Mouse (Mus musculus) MEL (cell line): ENCODE data around the gene D17Wsu92e. TPM values are rescaled to one million over a fixed set of nuclear protein-coding genes. Genes with fewer than 3 reads are reported as not detected.

Experiments
- DNase-seq: peaks from one replicate; pipeline ENCODE4 v3.0.0; 2011; ENCODE audit warnings: low read depth, low spot score
- H3K27ac ChIP-seq: 2 replicates; pipeline ENCODE4 v1.5.1; 2012; ENCODE audit warnings: low read depth, mild to moderate bottlenecking, control low read depth, low read length, moderate library complexity; ENCODE audit not compliant: control insufficient read depth
- H3K27me3 ChIP-seq, 2 experiments: fragments of 150-350 bp in 1 of 2; sonication (generic) in 1 of 2; 2 replicates each; pipeline ENCODE4 v1.6.1; 2012; ENCODE audit warnings: low read length in 2 of 2, mild to moderate bottlenecking in 2 of 2, improper control_type of control experiment in 1 of 2, moderate library complexity in 1 of 2; ENCODE audit not compliant: insufficient read depth in 2 of 2, control insufficient read depth in 1 of 2
- H3K36me3 ChIP-seq, 2 experiments: 2 replicates each; pipeline ENCODE4 v1.6.1; 2012 to 2014; ENCODE audit warnings: low read length in 2 of 2, improper control_type of control experiment in 1 of 2, inconsistent platforms in 1 of 2, mild to moderate bottlenecking in 1 of 2; ENCODE audit not compliant: insufficient read depth in 2 of 2, control insufficient read depth in 1 of 2
- H3K4me1 ChIP-seq, 2 experiments: fragments of 150-350 bp in 1 of 2; sonication (generic) in 1 of 2; 2 replicates each; pipeline ENCODE4 v1.6.1; 2012; ENCODE audit warnings: low read length in 2 of 2, improper control_type of control experiment in 1 of 2, mild to moderate bottlenecking in 1 of 2; ENCODE audit not compliant: insufficient read depth in 2 of 2, control insufficient read depth in 1 of 2
- H3K4me3 ChIP-seq, 2 experiments: fragments of 150-350 bp in 1 of 2; sonication (generic) in 1 of 2; 2 replicates each; pipeline ENCODE4 v1.5.1; 2012; ENCODE audit warnings: low read depth in 2 of 2, low read length in 2 of 2, mild to moderate bottlenecking in 2 of 2, moderate library complexity in 2 of 2, control low read depth in 1 of 2, improper control_type of control experiment in 1 of 2; ENCODE audit not compliant: control insufficient read depth in 1 of 2, insufficient read depth in 1 of 2
- H3K79me2 ChIP-seq: 2 replicates; pipeline ENCODE4 v1.6.1; 2012; ENCODE audit warnings: mild to moderate bottlenecking, low read length, moderate library complexity; ENCODE audit not compliant: control insufficient read depth, poor library complexity, insufficient read depth
- H3K9ac ChIP-seq: 2 replicates; pipeline ENCODE4 v1.6.1; 2012; ENCODE audit warnings: low read depth, mild to moderate bottlenecking, control low read depth, low read length, moderate library complexity; ENCODE audit not compliant: control insufficient read depth, poor library complexity, severe bottlenecking
- H3K9me3 ChIP-seq: fragments of 150-350 bp; sonication (generic); replicated peaks from 2 replicates; pipeline ENCODE4 v1.6.1; 2012; ENCODE audit warnings: mild to moderate bottlenecking, low read length, improper control_type of control experiment, moderate library complexity; ENCODE audit not compliant: insufficient read depth
- CHD1 ChIP-seq: IDR thresholded peaks from 2 replicates; pipeline ENCODE4 v1.6.1; 2012; ENCODE audit warnings: low read depth, mild to moderate bottlenecking, inconsistent platforms, low read length, improper control_type of control experiment
- CHD2 ChIP-seq: IDR thresholded peaks from 2 replicates; pipeline ENCODE4 v1.6.1; 2011; ENCODE audit warnings: low read length, improper control_type of control experiment
- CTCF ChIP-seq, 3 experiments: IDR thresholded peaks in 2 of 3; conservative IDR thresholded peaks in 1 of 3; 2 replicates each; pipeline ENCODE4 v1.5.1; 2011 to 2012; ENCODE audit warnings: low read length in 3 of 3, low read depth in 2 of 3, mild to moderate bottlenecking in 2 of 3, improper control_type of control experiment in 1 of 3, inconsistent platforms in 1 of 3, mixed read lengths in 1 of 3, moderate library complexity in 1 of 3; ENCODE audit not compliant: control insufficient read depth in 1 of 3, insufficient read depth in 1 of 3, poor library complexity in 1 of 3, severe bottlenecking in 1 of 3
- E2F4 ChIP-seq: IDR thresholded peaks from 2 replicates; pipeline ENCODE4 v1.6.1; 2011; ENCODE audit warnings: low read depth, low read length, improper control_type of control experiment, borderline replicate concordance
- ELF1 ChIP-seq: IDR thresholded peaks from 2 replicates; pipeline ENCODE4 v1.6.1; 2014; ENCODE audit warnings: low read depth, mild to moderate bottlenecking, inconsistent platforms, low read length, improper control_type of control experiment, moderate library complexity
- ETS1 ChIP-seq: IDR thresholded peaks from 2 replicates; pipeline ENCODE4 v1.6.1; 2012; ENCODE audit warnings: low read depth, mild to moderate bottlenecking, inconsistent platforms, low read length, improper control_type of control experiment, moderate library complexity
- GABPA ChIP-seq: IDR thresholded peaks from 2 replicates; pipeline ENCODE4 v1.6.1; 2012; ENCODE audit warnings: low read depth, mild to moderate bottlenecking, inconsistent platforms, low read length, improper control_type of control experiment, moderate library complexity
- GATA1 ChIP-seq: IDR thresholded peaks from 2 replicates; pipeline ENCODE4 v1.6.1; 2011; ENCODE audit warnings: low read depth, low read length, improper control_type of control experiment
- HCFC1 ChIP-seq: IDR thresholded peaks from 2 replicates; pipeline ENCODE4 v1.6.1; 2012; ENCODE audit warnings: low read depth, mild to moderate bottlenecking, inconsistent platforms, low read length, improper control_type of control experiment, moderate library complexity
- KAT2A ChIP-seq: conservative IDR thresholded peaks from 2 replicates; pipeline ENCODE4 v1.6.1; 2012; ENCODE audit warnings: low read depth, low read length, improper control_type of control experiment, inconsistent platforms
- MAX ChIP-seq: IDR thresholded peaks from 2 replicates; pipeline ENCODE4 v1.6.1; 2011; ENCODE audit warnings: low read length, improper control_type of control experiment
- MEF2A ChIP-seq: IDR thresholded peaks from 2 replicates; pipeline ENCODE4 v1.6.1; 2014; ENCODE audit warnings: low read depth, mild to moderate bottlenecking, inconsistent platforms, low read length, improper control_type of control experiment; ENCODE audit not compliant: poor library complexity, insufficient replicate concordance, severe bottlenecking; ENCODE audit errors: extremely low read depth
- MXI1 ChIP-seq: IDR thresholded peaks from 2 replicates; pipeline ENCODE4 v1.6.1; 2011; ENCODE audit warnings: mild to moderate bottlenecking, low read depth, low read length, improper control_type of control experiment
- MYB ChIP-seq: IDR thresholded peaks from 2 replicates; pipeline ENCODE4 v1.6.1; 2011; ENCODE audit warnings: mild to moderate bottlenecking, low read depth, low read length, improper control_type of control experiment
- MYC ChIP-seq: IDR thresholded peaks from 2 replicates; pipeline ENCODE4 v1.6.1; 2011; ENCODE audit warnings: low read depth, mild to moderate bottlenecking, low read length, improper control_type of control experiment, moderate library complexity
- NELFE ChIP-seq: IDR thresholded peaks from 2 replicates; pipeline ENCODE4 v1.6.1; 2011; ENCODE audit warnings: low read depth, low read length, improper control_type of control experiment
- NRF1 ChIP-seq: IDR thresholded peaks from 2 replicates; pipeline ENCODE4 v1.6.1; 2014; ENCODE audit warnings: low read depth, mild to moderate bottlenecking, inconsistent platforms, low read length, improper control_type of control experiment, moderate library complexity; ENCODE audit not compliant: poor library complexity, insufficient read depth, severe bottlenecking
- POLR2A ChIP-seq, 2 experiments: IDR thresholded peaks; 2 replicates each; pipeline ENCODE4 v1.6.1; 2011 to 2012; ENCODE audit warnings: low read length in 2 of 2, mild to moderate bottlenecking in 2 of 2, control low read depth in 1 of 2, improper control_type of control experiment in 1 of 2, low read depth in 1 of 2, moderate library complexity in 1 of 2; ENCODE audit not compliant: control insufficient read depth in 1 of 2, insufficient read depth in 1 of 2, poor library complexity in 1 of 2
- POLR2AphosphoS2 ChIP-seq: IDR thresholded peaks from 2 replicates; pipeline ENCODE4 v1.6.1; 2011; ENCODE audit warnings: low read length, improper control_type of control experiment
- POLR2AphosphoS5 ChIP-seq: IDR thresholded peaks from 2 replicates; pipeline ENCODE4 v1.6.1; 2012; ENCODE audit warnings: low read depth, borderline replicate concordance, mild to moderate bottlenecking, inconsistent platforms, low read length, moderate library complexity, mixed read lengths
- RAD21 ChIP-seq: IDR thresholded peaks from 2 replicates; pipeline ENCODE4 v1.6.1; 2011; ENCODE audit warnings: mild to moderate bottlenecking, low read depth, low read length, improper control_type of control experiment
- RCOR1 ChIP-seq: IDR thresholded peaks from 2 replicates; pipeline ENCODE4 v1.6.1; 2012; ENCODE audit warnings: low read depth, mild to moderate bottlenecking, inconsistent platforms, low read length, improper control_type of control experiment
- SIN3A ChIP-seq: IDR thresholded peaks from 2 replicates; pipeline ENCODE4 v1.6.1; 2012; ENCODE audit warnings: low read length, improper control_type of control experiment, inconsistent platforms
- SMC3 ChIP-seq: IDR thresholded peaks from 2 replicates; pipeline ENCODE4 v1.6.1; 2011; ENCODE audit warnings: low read depth, low read length, improper control_type of control experiment
- TAL1 ChIP-seq: IDR thresholded peaks from 2 replicates; pipeline ENCODE4 v1.6.1; 2012; ENCODE audit warnings: mild to moderate bottlenecking, inconsistent platforms, low read length, moderate library complexity, mixed read lengths
- TBP ChIP-seq: IDR thresholded peaks from 2 replicates; pipeline ENCODE4 v1.8.0; 2011; ENCODE audit warnings: low read depth, low read length, improper control_type of control experiment
- TCF12 ChIP-seq: IDR thresholded peaks from 2 replicates; pipeline ENCODE4 v1.6.1; 2014; ENCODE audit warnings: low read depth, mild to moderate bottlenecking, inconsistent platforms, low read length, improper control_type of control experiment, moderate library complexity
- UBTF ChIP-seq: IDR thresholded peaks from 2 replicates; pipeline ENCODE4 v1.6.1; 2012; ENCODE audit warnings: low read depth, mild to moderate bottlenecking, inconsistent platforms, low read length, improper control_type of control experiment, moderate library complexity, borderline replicate concordance; ENCODE audit not compliant: insufficient read depth
- USF1 ChIP-seq: IDR thresholded peaks from 2 replicates; pipeline ENCODE4 v1.6.1; 2014; ENCODE audit warnings: low read depth, mild to moderate bottlenecking, inconsistent platforms, low read length, improper control_type of control experiment, moderate library complexity
- USF2 ChIP-seq, 2 experiments: IDR thresholded peaks; 2 replicates each; pipeline ENCODE4 v1.6.1; 2011 to 2012; ENCODE audit warnings: improper control_type of control experiment in 2 of 2, low read length in 2 of 2, borderline replicate concordance in 1 of 2, inconsistent platforms in 1 of 2, low read depth in 1 of 2, mild to moderate bottlenecking in 1 of 2; ENCODE audit not compliant: insufficient read depth in 1 of 2
- ZC3H11A ChIP-seq: IDR thresholded peaks from 2 replicates; pipeline ENCODE4 v1.6.1; 2012; ENCODE audit warnings: low read depth, mild to moderate bottlenecking, inconsistent platforms, low read length, improper control_type of control experiment
- ZKSCAN1 ChIP-seq: IDR thresholded peaks from 2 replicates; pipeline ENCODE4 v1.6.1; 2012; ENCODE audit warnings: low read depth, mild to moderate bottlenecking, inconsistent platforms, low read length, improper control_type of control experiment, moderate library complexity
- ZMIZ1 ChIP-seq: IDR thresholded peaks from 2 replicates; pipeline ENCODE4 v1.6.1; 2012; ENCODE audit warnings: low read depth, mild to moderate bottlenecking, inconsistent platforms, low read length, improper control_type of control experiment, moderate library complexity
- polyA plus RNA-seq, 2 experiments: library from polyadenylated mRNA; stranded (reverse) in 1 of 2; unstranded in 1 of 2; fragments of >175 nt in 1 of 2; fragments of >200 nt in 1 of 2; gene quantifications; 2 replicates each; pipeline versions ENCODE4 v1.2.1 to v1.2.4; 2012; ENCODE audit warnings: low replicate concordance in 2 of 2, low read depth in 1 of 2; ENCODE audit not compliant: insufficient read length in 2 of 2, insufficient read depth in 1 of 2, missing spikeins in 1 of 2
- total RNA-seq: library from RNA; depleted of rRNA; stranded (reverse); fragments of 300-350 nt; gene quantifications from 2 replicates; pipeline ENCODE4 v1.2.3, GENCODE M21; 2012

The D17Wsu92e gene
- total and polyA plus RNA-seq, 3 experiments: 72.5 to 108 TPM; not detected in 1

GRCm38 (mm10) chr17:27825984-27826905 is 5.8 kb upstream of the D17Wsu92e start (continued):
- no peak for TF ChIP-seq ZC3H11A
- TF ChIP-seq MXI1: peak; percentile 76
- TF ChIP-seq MEF2A: no peak

GRCm38 (mm10) chr17:27825539-27825938 is 5.1 kb upstream of the D17Wsu92e start:
- Histone ChIP-seq H3K4me3 (peak overlapping the region; percentile 50 to 72), H3K9me3 (no peaks in the 10 kb centered on the region), H3K27ac (peak overlapping the region; percentile 86), H3K27me3 (0 out of 4 replicates have a peak, but pooled peaks cover 0 to 1% of the 10 kb centered on the region in 2 experiments), H3K79me2 (no peaks in the 10 kb centered on the region; the same call in 1 of the 2 replicates), H3K9ac (peak overlapping the region; percentile 57), H3K4me1 (peaks cover 9 to 13% of the 10 kb centered on the region in 2 experiments), H3K36me3 (peaks cover 0 to 12% of the 10 kb centered on the region in 2 experiments; a peak in 2 of 4 replicates)
- DNase-seq: peak; percentile 81
- TF ChIP-seq ETS1 (no peak), SMC3 (no peak), RAD21 (no peak), TAL1 (no peak), POLR2A (IDR thresholded peaks at IDR 0.05; ENCODE audit: control insufficient read depth in 1 of 2, insufficient read depth in 1 of 2, low read depth in 1 of 2, low read length in 2 of 2, poor library complexity in 1 of 2) (no peak), GABPA (no peak), TCF12 (0 out of 2 replicates have a peak, but pooled peaks have one; percentile 11), USF1 (no peak), TBP (0 out of 2 replicates have a peak, but pooled peaks have one; percentile 36), CHD1 (0 out of 2 replicates have a peak, but pooled peaks have one; percentile 69), CHD2 (no peak), HCFC1 (peak; percentile 34), ZKSCAN1 (no peak), MYC (no peak), MYB (peak; percentile 56; the same call in 1 of the 2 replicates), RCOR1 (no peak), MXI1 (no peak), E2F4 (no peak), ELF1 (peak; percentile 47; the same call in 1 of the 2 replicates), ZMIZ1 (no peak), CTCF (IDR thresholded peaks at IDR 0.05 in 2 of 3, conservative IDR thresholded peaks at IDR 0.05 in 1 of 3; ENCODE audit: control insufficient read depth in 1 of 3, insufficient read depth in 1 of 3, low read depth in 2 of 3, low read length in 3 of 3, poor library complexity in 1 of 3, severe bottlenecking in 1 of 3) (no peak), POLR2AphosphoS2 (no peak), ZC3H11A (no peak), MEF2A (no peak), NELFE (peak; percentile 43; the same call in 1 of the 2 replicates), NRF1 (no peak), USF2 (IDR thresholded peaks at IDR 0.05; ENCODE audit: borderline replicate concordance in 1 of 2, insufficient read depth in 1 of 2, low read depth in 1 of 2, low read length in 2 of 2) (no peak), UBTF (no peak), SIN3A (no peak), POLR2AphosphoS5 (no peak), GATA1 (peak; percentile 68), KAT2A (no peak), MAX (no peak)
